Mouse (Mus musculus) megakaryocyte, embryonic 14.5 days (primary cell): ENCODE data around the gene Naxe.

ENCODE experiments used
- FLI1 ChIP-seq: IDR thresholded peaks from 2 replicates; pipeline ENCODE4 v1.6.1; 2012; ENCODE audit warnings: low read length, inconsistent platforms, mixed read lengths
- GATA1 ChIP-seq: IDR thresholded peaks from 3 replicates; pipeline ENCODE4 v1.6.1; 2012; ENCODE audit warnings: mixed read lengths, low read length, inconsistent platforms, borderline replicate concordance

GRCm38 (mm10) chr3:88074351-88074750 is 16.1 kb upstream of the Naxe start:
- TF ChIP-seq GATA1, result no peak
- TF ChIP-seq FLI1, result no peak
